Mouse (Mus musculus): ENCODE data around the gene 2810004N23Rik. TPM values are rescaled to one million over a fixed set of nuclear protein-coding genes. Genes with fewer than 3 reads are reported as not detected.

2810004N23Rik gene
- total RNA-seq, 2 experiments from 2014 or later, result 29.7 to 34.0 TPM

- Histone ChIP-seq H3K4me3 (no peak overlapping the region), H3K27ac (no peak overlapping the region)
- intact Hi-C loops (cut with DNase I), result no loop called here
- no peak for DNase-seq
- no peak for TF ChIP-seq CTCF (IDR thresholded peaks at IDR 0.05)
Measured at GRCm38 (mm10) chr8:124791751-124792150, 71.2 kb downstream of the 2810004N23Rik start.

GRCm38 (mm10) chr8:124790676-124791075 is 72.2 kb downstream of the 2810004N23Rik start:
- Histone ChIP-seq H3K27ac (no peak overlapping the region), H3K4me3 (no peak overlapping the region)
- TF ChIP-seq CTCF (IDR thresholded peaks at IDR 0.05), result no peak
- intact Hi-C loops (cut with DNase I), result no loop called here
- no peak for DNase-seq

Other genes with a start within 250 kb of the 2810004N23Rik start
- gene 2310022B05Rik, start 199.8 kb downstream of the 2810004N23Rik start, total RNA-seq (2021), result 10 to 100 TPM; 10.4 to 17.3 TPM
- 10 to 100 TPM; 19.3 to 20.8 TPM for gene Ttc13, start 141.1 kb downstream of the 2810004N23Rik start, total RNA-seq (2021)
- gene Arv1, start 141.0 kb downstream of the 2810004N23Rik start, total RNA-seq (2021), result 1 to 10 TPM; 2.9 to 3.5 TPM
- 1 to 10 TPM in 1 of 2 experiments, under 1 TPM in 1; 0.54 to 1.2 TPM for gene Fam89a, start 111.3 kb downstream of the 2810004N23Rik start, total RNA-seq (2021)
- gene Trim67, start 70.0 kb downstream of the 2810004N23Rik start, total RNA-seq (2021), result under 1 TPM; 0.06 to 0.10 TPM
- gene Gnpat, start 87 bp downstream of the 2810004N23Rik start, total RNA-seq (2021), result 100 to 1,000 TPM; 157 to 173 TPM
- gene Exoc8, start 34.6 kb upstream of the 2810004N23Rik start, total RNA-seq (2021), result 1 to 10 TPM; 7.6 to 7.8 TPM
- gene Sprtn, start 34.8 kb upstream of the 2810004N23Rik start, total RNA-seq (2021), result 1 to 10 TPM; 6.7 to 7.5 TPM
- gene Egln1, start 86.2 kb upstream of the 2810004N23Rik start, total RNA-seq (2021), result 100 to 1,000 TPM; 159 to 192 TPM
- gene Tsnax, start 149.9 kb upstream of the 2810004N23Rik start, total RNA-seq (2021), result 10 to 100 TPM; 74.2 to 82.9 TPM
- gene Disc1, start 191.1 kb upstream of the 2810004N23Rik start, total RNA-seq (2021), result 1 to 10 TPM in 1 of 2 experiments, under 1 TPM in 1; 0.84 to 1.3 TPM